Mouse (Mus musculus): Measurements from ENCODE around the gene Epb41l5.
A peak's percentile ranks its signal among the peaks of the same experiment; 100 is the strongest.

Gene Epb41l5

GRCm38 (mm10) chr1:119533093-119533805, 115.6 kb downstream of the Epb41l5 start:
- DNase-seq (ENCODE audit: low read depth, low spot score) = no peak

DNA sequence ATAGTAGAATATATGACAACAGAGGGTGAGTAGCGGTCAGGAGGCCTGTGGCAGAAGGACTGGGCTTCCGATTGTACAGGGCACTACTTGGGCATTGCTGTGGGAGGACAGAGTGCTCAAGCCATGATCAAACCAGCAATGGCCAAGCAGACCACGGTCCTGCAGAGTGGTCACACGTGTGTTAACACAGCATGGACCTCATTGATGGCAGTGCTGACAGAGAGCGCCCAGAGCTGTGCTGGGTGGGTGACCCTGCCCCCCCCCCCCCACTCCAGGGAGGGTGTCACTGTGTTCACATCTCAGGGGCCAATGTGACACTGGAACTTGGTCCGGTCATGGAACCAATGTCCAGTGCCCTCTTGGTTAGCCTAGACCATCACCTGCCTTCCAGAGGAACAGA, 116.6 kb downstream of the Epb41l5 start:
- no peak for DNase-seq (ENCODE audit: low read depth, low spot score)

GRCm38 (mm10) chr1:119530941-119531340, 117.9 kb downstream of the Epb41l5 start:
- DNase-seq (ENCODE audit: low read depth, low spot score) = no peak

- peak; percentile 66 for DNase-seq (ENCODE audit: low read depth, low spot score)
These were observed 122.9 kb downstream of the Epb41l5 start, which contains the start of gene Tmem185b for GRCm38 (mm10) chr1:119525689-119526591. Gene Tmem185b (plus strand): TSS chr1:119526160.

DNA sequence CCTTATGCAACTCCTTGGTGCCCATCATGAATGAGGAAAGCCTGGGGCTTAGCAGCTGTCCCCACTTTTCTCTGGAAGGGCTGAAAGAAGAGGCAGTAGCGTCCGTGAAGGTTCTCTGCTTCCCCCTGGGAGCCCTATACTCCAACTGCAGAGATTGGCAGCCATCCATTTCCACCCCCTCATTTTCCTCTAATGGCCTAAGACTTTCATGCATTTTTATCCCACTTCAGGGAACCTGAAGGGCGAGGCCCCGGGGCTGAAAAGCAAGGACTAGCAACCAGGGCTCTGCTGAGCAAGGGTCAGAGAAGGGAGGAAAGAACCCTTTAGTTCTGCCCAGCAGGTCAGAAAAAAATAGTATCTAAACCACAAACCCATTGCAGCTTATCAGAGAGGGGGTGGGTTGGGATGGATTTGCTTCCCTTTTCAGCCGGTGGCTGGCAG, 123.8 kb downstream of the Epb41l5 start:
- DNase-seq (ENCODE audit: low read depth, low spot score) = no peak

DNA sequence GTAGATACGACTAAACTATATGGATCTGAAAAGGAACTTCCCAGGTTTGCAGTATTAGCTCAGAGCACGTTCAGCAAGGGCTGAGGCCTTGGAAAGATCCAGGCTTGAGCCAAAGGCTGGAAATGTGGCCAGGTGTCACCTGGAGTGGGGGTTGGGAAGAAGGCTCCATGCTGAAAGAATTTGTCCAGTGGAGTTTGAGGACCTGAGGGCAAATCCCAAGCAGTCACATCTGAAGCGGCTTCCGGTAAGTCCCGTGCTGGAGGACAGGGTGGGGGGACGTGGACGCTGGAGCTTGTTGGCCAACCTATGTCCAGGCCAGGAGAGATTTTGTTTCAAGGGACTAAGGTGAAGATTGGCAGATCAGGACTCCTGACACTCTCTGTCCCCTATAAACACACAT, 125.0 kb downstream of the Epb41l5 start:
- no peak for DNase-seq (ENCODE audit: low read depth, low spot score)

DNA sequence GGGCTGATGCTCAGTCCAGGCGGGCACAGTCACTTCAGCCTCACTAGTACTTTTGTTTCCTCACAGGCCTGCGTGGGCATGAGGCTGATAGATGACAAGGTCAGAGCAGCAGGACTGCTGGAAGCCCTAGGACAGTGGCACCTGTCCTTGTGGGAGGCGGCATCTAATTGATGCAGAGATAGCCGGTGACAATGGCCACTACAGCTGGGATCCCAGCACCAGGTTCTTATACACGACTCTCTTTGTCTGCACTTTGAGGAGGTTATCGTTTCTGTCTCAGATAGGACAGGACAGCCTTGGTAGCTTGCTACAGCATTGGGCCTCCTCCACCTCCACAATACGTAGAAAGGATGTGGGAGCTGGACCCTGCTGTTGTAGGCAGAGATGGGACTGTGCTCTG, 125.4 kb downstream of the Epb41l5 start:
- DNase-seq (ENCODE audit: low read depth, low spot score) = no peak

DNA sequence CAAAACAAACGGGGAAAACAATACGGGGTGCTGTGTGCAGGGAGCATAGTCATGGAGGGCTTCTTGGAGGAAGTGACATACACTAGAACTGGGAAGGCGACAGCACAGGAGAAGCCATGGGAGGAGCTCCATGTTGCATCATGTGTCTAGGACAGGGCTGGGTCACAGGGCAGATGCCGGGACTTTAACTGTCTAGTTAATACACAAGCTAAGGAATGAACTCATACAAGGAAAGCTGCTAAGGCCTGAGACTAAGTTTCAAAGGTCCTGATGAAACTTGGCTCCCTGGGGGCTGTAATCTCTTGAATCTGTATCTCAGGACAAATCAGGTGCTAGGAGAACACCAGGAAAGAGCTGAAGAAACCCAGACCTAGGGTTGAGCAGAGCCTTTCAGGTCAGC, 126.1 kb downstream of the Epb41l5 start:
- DNase-seq (ENCODE audit: low read depth, low spot score) = no peak

DNA sequence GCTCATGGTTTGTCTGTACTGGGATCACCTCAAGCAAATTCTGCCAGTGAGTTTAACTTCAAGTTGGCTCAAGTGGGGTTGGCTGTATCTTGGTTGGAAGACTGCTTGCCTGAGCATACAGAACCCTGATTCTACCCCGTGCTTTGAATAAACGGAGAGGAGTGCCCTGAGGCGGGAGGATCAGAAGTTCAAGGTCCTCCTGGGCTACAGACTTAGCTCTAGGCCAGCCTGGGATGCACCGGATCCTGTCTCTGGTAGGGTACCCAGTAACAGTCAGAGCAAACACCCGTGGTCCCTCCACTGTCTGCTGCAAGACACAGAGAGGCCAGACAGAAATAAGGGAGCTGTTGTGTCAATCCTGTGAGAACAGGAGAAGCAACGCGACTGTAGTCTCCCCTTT, 127.1 kb downstream of the Epb41l5 start:
- DNase-seq (ENCODE audit: low read depth, low spot score) = no peak

GRCm38 (mm10) chr1:119521029-119521428, 127.8 kb downstream of the Epb41l5 start:
- no peak for DNase-seq (ENCODE audit: low read depth, low spot score)

GRCm38 (mm10) chr1:119519286-119519685, 129.5 kb downstream of the Epb41l5 start:
- DNase-seq (ENCODE audit: low read depth, low spot score) = no peak

- no peak for DNase-seq (ENCODE audit: low read depth, low spot score)
These were observed 130.0 kb downstream of the Epb41l5 start for GRCm38 (mm10) chr1:119518786-119519185.

DNA sequence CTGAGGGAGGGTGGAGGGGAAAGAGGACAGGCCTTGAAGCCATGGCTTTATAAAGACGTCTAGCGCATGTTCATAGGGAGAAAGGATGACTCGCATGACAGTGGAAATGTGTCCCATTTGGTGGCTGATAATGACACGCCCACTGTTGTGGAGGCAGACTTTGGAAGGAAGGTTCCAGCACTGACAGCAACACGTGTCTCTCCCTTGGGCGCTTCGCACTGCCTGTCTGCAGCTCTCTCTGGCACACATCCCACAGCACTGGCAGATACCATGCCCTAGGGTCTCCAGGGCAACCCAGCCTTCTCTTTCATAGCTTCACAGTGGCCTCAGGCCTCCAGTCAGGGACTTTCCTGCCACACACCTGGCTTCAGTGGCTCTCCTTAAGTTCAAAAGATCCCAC, 130.7 kb downstream of the Epb41l5 start:
- no peak for DNase-seq (ENCODE audit: low read depth, low spot score)

GRCm38 (mm10) chr1:119510857-119511256, 137.9 kb downstream of the Epb41l5 start:
- no peak for DNase-seq (ENCODE audit: low read depth, low spot score)

GRCm38 (mm10) chr1:119510409-119510808, 138.4 kb downstream of the Epb41l5 start:
- no peak for DNase-seq (ENCODE audit: low read depth, low spot score)

GRCm38 (mm10) chr1:119509474-119509873, 139.3 kb downstream of the Epb41l5 start:
- DNase-seq (ENCODE audit: low read depth, low spot score) = no peak

DNA sequence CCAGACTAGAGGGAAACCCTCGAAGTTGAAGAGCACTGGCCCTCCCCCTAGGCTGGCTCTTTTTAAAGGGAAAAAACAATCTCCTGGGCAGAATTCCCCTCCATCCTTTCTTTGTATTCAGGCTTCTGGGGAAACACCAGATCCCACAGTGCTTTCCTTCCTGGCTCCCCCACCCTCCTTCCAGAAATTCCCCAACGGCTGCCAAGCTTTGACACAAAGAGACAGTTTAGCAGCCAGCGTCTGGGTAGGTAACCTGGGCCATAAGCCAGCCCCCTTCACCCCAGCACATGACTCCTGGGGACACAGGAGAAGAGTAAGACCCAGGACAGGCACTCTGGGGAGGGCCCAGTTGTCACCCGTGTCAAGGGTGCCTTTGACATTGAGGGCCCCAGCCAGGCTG, 140.3 kb downstream of the Epb41l5 start:
- DNase-seq (ENCODE audit: low read depth, low spot score) = no peak

- DNase-seq (ENCODE audit: low read depth, low spot score) = no peak
These were observed 142.8 kb downstream of the Epb41l5 start for GRCm38 (mm10) chr1:119505951-119506350.

DNA sequence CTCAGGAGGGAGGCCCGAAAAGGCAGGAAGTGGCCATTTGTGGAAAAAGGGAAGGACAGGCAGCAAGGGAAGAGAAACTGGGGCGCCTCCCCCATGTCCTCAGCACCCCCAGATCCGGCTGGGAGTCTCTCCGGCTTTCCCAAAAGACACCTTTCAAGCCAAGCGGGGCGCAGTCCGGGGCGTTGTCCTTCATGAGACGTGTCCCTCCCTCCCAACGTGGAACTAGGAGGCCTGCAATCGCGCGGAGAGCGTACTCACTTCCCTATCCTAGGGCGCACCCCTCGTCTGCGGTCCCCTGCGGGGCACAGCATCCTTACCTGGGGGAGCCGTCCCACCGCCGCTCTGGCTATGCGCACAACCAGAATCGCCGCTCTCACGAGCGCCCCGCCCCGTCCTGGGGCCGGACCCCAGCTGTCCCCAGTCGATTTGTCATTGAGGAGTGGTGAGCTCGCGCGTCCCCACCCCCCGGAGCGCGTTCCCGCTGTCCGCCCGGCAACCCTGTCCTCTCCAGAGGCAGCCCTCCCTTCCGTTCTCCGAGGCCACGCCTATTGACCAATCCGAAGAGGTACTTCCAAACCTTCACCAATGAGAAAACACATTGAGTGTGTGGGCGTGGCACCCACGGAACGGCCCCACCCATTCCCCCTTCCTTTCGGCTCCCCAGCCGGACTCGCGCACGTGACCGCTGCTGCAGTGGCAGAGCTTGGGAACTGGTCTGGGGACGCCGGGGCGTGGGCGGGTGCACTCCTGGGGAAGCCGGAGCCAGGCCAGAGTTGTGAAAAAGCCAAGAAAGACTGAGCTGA, 144.3 kb downstream of the Epb41l5 start, which contains the start of gene Ralb:
TSS of gene Ralb (minus strand) at position 535 of the 803 bp plus-strand sequence.
- peak; percentile 84 for DNase-seq (ENCODE audit: low read depth, low spot score)

- no peak for DNase-seq (ENCODE audit: low read depth, low spot score)
These were observed 145.0 kb downstream of the Epb41l5 start for GRCm38 (mm10) chr1:119503808-119504207.

- no peak for DNase-seq (ENCODE audit: low read depth, low spot score)
These were observed 145.6 kb downstream of the Epb41l5 start for GRCm38 (mm10) chr1:119503181-119503580.

DNA sequence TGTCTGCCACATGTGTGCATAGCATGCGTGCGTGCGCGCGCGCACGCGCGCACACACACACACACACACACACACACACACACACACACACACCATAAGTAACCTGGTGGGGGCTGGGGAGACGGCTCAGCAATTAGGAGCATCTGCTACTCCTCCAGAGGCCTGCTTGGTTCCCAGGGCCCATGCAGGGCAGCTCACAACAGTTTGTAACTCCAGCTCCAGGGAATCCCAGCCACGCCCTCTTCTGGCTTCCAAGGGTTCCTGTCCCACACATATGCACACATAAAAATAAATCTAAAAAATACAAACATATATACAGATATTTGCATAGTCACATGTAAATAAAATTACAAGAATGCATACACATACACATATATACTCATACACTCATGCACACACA, 146.1 kb downstream of the Epb41l5 start:
- DNase-seq (ENCODE audit: low read depth, low spot score) = no peak

Measured in retina, adult 2 months (tissue).